Mouse (Mus musculus): ENCODE data around the gene Krtap28-10. TPM values are rescaled to one million over a fixed set of nuclear protein-coding genes. Genes with fewer than 3 reads are reported as not detected.
A peak's percentile ranks its signal among the peaks of the same experiment; 100 is the strongest.

The Krtap28-10 gene
- total RNA-seq (2021) = not detected
- long read RNA-seq, experiment 1 = 0 reads
- long read RNA-seq, experiment 2 = 0 reads

- DNase-seq = no peak
Measured at GRCm38 (mm10) chr1:83042380-83042779, at the start of gene Krtap28-10. TSS of gene Krtap28-10 (minus strand) at chr1:83042480.

- no peak for DNase-seq
Measured at GRCm38 (mm10) chr1:83091268-83091667, 49.0 kb upstream of the Krtap28-10 start.

- DNase-seq = no peak
Measured at GRCm38 (mm10) chr1:83084790-83085189, 42.5 kb upstream of the Krtap28-10 start.

GRCm38 (mm10) chr1:83077016-83077415 is 34.7 kb upstream of the Krtap28-10 start:
- DNase-seq = no peak

- DNase-seq = peak in 1 of 2 experiments; percentile 23
Measured at GRCm38 (mm10) chr1:83076190-83076917, 34.1 kb upstream of the Krtap28-10 start.

GRCm38 (mm10) chr1:83075526-83076189 is 33.4 kb upstream of the Krtap28-10 start:
- DNase-seq = no peak

- DNase-seq = no peak
Measured at GRCm38 (mm10) chr1:83067205-83067604, 24.9 kb upstream of the Krtap28-10 start.

GRCm38 (mm10) chr1:83066577-83066976 is 24.3 kb upstream of the Krtap28-10 start:
- no peak for DNase-seq

GRCm38 (mm10) chr1:83064851-83065250 is 22.6 kb upstream of the Krtap28-10 start:
- DNase-seq = peak in 1 of 2 experiments; percentile 5

GRCm38 (mm10) chr1:83060643-83061042 is 18.4 kb upstream of the Krtap28-10 start, which contains the start of gene Krtap28-13:
TSS of gene Krtap28-13 (plus strand) at chr1:83060930.
- no peak for DNase-seq

- no peak for DNase-seq
Measured at GRCm38 (mm10) chr1:83059278-83059677, 17.0 kb upstream of the Krtap28-10 start, which contains the start of gene A030005K14Rik. TSS of gene A030005K14Rik (minus strand) at chr1:83059378.

GRCm38 (mm10) chr1:83058481-83058880 is 16.2 kb upstream of the Krtap28-10 start:
- DNase-seq = peak; percentile 7 to 13

- no peak for DNase-seq
Measured at GRCm38 (mm10) chr1:83044882-83045427, 2.7 kb upstream of the Krtap28-10 start, which contains the start of gene Gm47969. TSS of gene Gm47969 (plus strand) at chr1:83044932.

GRCm38 (mm10) chr1:83039080-83039479 is 3.2 kb downstream of the Krtap28-10 start:
- DNase-seq = no peak

- peak; percentile 32 to 54 for DNase-seq
Measured at GRCm38 (mm10) chr1:83038109-83038672, 4.1 kb downstream of the Krtap28-10 start, which contains the start of gene Slc19a3. TSS of gene Slc19a3 (minus strand) at chr1:83038448.

GRCm38 (mm10) chr1:83036892-83037667 is 5.2 kb downstream of the Krtap28-10 start:
- no peak for DNase-seq

GRCm38 (mm10) chr1:83034509-83034908 is 7.8 kb downstream of the Krtap28-10 start:
- DNase-seq = no peak

GRCm38 (mm10) chr1:83032508-83032907 is 9.8 kb downstream of the Krtap28-10 start:
- no peak for DNase-seq

GRCm38 (mm10) chr1:83031950-83032349 is 10.3 kb downstream of the Krtap28-10 start:
- DNase-seq = no peak

- no peak for DNase-seq
Measured at GRCm38 (mm10) chr1:83016556-83016955, 25.7 kb downstream of the Krtap28-10 start.

- no peak for DNase-seq
Measured at GRCm38 (mm10) chr1:83015329-83015879, 26.9 kb downstream of the Krtap28-10 start.

Measured in adrenal gland, postnatal 36 days (tissue).